Mouse (Mus musculus) cerebellum, postnatal 25 days (tissue): ENCODE measurements around the gene Cenps.
"Not testable (repeated sequence)": the region's sequence is repeated elsewhere in the genome, so short reads cannot be mapped to it uniquely, and the experiment has no call there.

Experiments
- DNase-seq, 2 experiments: peaks; one replicate each; pipeline ENCODE4 v3.0.0; 2021; ENCODE audit warnings: mixed read lengths in 2 of 2

Cenps gene

DNA sequence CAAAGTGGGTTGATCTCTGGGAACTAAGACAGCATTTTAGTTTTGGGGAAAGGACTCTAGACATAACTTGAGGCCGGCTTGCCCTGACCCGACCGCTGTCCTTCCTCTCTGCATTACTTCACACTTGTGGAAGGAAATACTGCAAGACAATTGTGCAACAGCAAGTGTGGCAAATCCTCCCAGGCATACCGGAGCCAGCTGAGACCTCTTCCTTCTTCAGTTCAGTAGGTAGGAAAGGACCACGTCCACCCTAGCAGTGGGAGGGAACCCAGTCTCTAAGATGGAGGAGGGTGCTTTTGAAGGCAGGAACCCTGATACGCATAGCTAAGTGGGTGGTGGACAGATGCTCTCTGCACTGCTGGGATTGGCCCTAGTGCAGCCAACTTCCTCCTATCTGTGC lies 18.3 kb upstream of the Cenps start:
- no peak for DNase-seq

DNA sequence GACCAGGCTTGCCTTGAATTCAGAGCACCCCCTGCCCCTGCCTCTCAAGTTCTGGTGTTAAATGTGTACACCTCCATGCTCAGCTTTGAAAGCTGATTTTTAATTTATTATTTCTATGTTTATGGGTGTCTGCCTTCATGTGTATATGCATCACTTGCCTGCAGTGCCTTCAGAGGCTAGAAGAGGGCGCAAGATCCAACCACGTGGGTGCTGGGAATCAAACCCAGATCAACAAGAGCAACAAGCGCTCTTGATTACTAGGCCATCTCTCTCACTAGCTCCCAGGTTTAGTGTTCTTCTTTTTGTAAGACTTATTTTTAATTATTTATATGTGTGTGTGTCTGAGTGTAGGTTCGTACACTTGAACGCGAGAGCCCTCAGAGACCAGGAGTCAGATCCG lies 17.4 kb upstream of the Cenps start:
- no peak for DNase-seq

DNA sequence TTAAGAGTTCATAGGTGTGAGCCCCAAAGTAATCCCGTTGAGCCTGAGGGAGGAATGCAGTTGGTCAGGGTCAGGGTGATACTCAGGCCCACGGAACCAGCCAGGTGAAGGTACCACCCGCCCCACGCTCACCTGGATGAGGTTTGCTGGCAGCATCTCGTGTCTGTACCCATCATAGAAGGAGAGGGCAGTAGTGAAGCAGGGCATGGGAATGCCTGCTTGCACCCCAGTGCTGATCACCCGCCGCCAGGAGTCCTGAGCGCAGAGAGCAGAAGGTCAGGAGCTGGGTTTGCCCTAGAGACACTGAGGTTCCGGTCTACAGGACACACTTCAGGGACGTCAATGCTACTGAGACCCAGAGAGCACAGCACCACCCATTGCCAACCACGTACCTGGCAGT lies 13.3 kb upstream of the Cenps start:
- DNase-seq, result no peak

DNA sequence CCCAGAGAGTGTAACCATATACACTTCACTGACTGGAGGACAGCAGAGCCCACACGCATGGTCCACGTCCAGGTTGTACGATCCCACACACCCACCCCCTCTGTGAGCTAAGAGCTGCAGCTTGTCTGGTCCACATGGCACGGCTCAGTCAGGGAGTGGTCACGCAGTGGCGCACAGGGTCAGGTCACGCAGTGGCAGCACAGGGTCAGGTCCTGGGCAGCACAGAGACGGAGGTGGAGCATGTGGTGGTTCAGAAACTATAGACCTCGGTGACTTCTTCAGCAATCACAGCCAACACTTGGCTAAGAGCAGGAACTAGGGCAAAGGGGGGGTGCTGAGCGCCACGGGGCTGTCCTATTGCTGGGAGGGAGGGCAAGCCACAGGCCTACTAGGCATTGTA lies 12.8 kb upstream of the Cenps start:
- no peak for DNase-seq

DNA sequence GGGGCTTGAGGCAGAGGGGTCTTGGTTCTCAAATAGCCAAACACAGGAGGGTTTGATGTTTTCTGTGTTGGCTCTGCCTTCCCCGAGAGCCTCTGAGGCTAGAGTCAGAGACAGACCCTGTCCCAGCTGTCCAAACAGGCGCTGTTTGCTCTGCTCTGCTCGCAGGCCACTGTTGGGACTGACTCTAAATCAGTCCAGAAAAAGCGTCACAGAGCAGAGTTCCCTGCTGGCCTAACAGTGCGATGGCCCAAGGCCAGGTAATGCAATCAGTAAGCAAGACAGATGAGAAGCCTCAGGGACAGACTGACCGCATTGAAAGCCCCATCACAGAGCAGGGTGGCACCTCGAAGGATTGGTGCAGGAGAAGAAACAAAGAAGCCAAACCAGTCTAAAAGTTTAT lies 12.2 kb upstream of the Cenps start:
- DNase-seq, result no peak

DNA sequence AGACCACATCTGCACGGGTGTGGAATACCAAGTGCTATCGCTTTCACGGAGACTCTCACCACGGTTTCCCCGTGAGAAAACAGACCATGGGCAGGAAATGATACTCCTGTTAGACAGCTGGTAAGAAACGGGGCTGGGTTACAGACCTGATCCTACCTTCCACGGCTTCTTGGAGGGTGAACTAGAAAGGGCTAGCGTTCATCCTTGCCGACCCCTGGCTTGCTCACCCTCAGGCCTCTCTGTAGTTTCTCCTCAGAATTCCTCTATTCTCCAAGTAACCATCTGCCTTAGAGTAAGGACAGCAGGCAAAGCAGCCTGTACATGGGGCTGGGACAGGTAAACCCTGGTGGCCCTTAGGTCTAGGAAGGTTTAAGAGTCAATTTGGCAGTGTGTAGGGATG lies 11.8 kb upstream of the Cenps start:
- no peak for DNase-seq

DNA sequence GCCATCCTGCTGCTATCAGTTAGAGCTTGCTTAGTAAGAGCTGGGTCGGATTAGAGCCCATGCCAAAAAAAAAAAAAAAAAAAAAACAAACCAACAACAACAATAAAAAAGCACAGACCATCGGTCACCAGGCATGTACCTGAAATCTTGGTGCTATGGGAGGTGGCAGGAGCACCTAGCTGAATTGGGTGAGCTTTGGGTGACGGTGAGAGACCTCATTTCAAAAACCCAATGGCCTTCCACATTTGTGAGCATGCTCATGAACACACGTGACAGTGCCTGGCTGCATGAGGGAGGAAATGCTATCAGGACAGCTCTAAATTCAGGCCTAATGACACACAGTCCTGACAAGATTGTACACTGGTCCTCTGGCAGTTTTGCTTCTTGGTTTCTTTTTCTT lies 10.7 kb upstream of the Cenps start:
- no peak for DNase-seq

DNA sequence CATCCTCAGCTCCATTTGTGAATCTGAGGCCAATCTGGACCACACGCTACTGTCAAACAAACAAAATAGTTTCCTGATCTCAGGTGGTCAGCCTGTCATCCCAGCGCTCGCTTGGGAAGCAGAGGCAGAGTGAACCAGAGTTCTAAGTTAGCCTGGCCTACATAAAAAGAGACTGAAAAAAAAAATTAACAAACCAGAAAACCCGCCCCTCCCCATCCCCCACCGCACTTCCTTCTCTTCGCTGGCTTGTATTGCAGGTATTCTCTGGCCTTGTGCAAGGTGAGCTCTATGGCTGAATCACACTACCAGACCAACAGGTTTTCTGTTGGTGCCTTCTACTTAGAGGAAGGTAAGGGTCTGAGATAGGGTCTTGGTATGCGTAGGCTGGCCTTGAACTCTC lies 10.1 kb upstream of the Cenps start:
- DNase-seq, result no peak

DNA sequence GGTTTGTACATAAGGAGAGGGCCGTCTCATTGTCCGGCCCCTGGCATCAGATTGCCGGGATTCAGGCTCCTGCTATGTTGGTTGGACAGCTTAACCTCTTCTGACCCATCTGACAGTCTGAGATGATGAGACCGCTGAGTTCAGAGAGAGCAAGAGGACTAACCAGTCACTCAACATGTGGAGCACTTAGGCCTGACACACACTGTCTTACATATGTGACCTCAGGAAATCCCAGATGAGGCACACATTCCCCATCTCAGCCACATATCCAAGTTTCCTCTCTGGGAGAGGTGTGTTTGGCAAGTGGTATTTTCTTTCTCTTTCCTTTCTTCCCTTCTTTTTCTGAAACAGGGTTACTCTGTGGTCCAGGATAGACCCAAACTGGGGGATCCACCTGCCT lies 7.7 kb upstream of the Cenps start:
- DNase-seq, result no peak

DNA sequence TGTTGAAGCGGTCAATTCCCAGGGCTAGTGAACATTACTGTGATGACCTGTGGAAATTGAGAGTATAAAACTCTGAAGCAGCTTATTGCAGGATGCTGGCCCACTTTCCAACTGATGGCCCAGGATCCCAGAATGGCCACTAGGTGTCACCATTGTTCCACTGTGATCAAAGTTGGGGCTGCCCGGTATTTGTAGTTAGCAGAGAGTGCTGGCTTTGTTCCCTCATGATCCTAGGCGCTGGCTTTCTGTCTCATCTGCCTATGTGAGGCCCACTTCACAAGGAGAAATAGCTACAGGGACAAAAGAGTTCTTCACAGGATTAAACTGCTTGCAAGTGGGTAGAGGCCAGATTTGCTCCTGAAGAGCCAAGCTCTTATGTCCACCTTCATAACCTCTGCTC lies 7.0 kb upstream of the Cenps start:
- DNase-seq, result peak; percentile 81 to 87

DNA sequence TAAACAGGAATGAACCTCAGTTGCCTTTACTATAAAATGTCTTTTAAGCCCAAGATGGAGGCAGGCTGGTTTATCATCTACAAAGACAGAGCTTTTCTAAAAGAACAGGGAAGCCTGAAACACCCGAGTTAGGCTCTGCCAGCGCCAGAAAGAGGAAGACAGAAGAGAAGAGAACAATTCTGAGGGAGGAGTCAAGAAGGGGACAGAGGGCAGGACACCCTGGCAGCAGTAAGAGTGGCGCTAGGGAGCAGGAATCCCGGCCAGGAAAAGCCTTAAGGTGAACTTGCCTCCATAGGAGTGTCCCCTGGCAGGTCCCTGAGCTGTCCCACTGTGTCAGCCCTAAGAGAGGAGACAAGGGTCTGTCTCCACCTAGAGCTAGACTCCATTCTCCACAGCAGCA lies 6.2 kb upstream of the Cenps start:
- DNase-seq, result no peak

DNA sequence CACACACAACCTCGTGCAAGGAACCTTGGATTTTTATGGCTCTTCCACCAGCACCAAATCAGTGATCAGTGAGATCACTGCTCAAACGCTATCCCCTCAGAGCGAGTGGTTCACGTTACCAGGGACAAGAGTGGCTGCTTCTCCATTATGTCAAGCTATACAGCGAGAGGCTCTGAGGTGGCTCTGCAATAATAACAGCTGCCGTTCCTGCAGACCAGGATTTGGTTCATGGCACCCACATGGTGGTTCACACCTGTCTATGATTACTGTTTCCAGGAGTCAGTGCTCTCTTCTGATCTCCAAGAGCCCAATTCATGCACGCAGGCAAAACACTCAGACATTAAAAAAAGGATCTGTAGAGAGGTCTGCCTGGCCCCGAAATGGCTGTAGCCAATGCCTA lies 1.1 kb upstream of the Cenps start:
- DNase-seq, result no peak

DNA sequence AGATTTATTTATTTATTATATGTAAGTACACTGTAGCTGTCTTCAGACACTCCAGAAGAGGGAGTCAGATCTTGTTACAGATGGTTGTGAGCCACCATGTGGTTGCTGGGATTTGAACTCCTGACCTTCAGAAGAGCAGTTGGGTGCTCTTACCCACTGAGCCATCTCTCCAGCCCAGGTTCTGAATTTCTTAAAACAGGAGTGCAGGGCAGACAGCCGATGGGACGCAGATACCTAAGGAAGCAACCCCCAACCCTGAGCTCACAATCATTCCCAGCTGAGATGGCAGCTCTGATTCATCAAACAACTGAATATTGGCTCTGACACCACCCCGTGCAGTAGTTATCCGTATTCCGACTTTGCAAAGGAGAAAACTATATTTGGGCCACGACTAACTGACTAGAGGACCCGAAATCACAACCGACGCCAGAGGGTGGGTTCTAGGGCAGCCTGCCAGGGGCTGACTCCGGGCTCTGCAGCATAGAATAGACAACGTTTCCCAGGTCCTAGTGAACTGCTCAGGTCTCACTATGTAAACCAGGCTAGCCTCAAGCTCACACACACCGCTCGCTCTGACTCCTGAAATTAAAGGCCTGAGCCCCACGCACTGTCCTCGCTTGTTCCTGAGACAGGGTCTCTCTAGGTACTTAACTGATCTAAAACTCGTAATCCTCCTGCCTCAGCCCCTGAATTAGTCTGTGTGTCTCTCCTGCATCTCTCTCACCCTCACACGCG lies 1.1 kb downstream of the Cenps start:
- DNase-seq, result peak in 1 of 2 experiments; percentile 39

DNA sequence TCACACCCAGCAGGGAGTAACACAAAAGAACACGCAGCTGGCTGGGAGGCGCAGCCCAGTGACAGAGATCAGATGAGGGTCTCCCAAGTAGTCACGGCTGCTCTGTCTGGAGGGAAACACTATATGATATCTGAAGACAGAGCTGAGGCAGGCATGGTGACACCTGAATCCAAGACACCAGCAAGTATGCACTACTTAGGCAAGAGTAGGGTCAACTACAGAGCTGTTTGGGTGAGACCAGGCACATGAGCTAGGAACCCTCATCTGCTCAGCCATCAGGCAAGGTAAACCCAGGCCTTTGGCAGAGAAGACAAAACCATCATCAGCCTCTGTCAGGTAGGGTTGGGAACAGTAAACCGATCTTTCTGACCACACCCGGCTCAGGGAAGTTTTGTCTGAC lies 4.0 kb downstream of the Cenps start:
- no peak for DNase-seq

DNA sequence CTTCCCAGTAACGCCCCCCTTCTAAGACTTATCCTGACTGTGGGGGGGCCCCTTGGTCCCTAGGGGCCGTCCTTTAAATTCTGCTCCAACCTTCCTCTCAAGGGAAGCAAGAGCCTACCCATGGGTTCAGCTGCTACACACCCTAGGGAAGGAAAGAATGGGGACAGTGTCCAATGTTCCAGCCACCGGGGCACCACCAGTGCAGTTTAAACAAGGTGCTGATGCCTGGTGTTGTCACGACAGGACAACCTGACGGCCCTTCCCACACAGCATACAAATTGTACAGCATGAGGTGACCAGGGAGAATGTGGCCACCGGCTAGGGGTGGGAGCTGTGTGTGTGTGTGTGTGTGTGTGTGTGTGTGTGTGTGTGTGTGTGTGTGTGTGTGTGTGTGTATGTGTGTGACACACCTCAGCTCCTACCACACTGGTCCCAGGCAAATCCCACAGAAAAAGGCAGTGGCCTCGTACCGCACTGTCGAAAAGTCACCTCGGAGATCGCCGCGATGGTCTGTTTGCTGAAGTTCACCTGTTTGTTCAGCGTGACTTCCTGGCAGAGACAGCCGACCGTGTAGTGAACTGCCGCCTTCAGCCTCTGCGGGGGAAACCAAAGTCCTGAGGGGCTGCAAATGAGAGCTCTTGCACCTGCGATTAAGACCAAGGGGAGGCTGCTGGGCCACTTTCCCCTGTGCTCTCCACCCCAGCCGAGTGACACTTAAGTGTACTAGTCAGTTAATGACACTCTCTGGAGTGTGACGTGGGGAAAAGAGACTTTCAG lies 5.5 kb downstream of the Cenps start:
- no peak for DNase-seq

DNA sequence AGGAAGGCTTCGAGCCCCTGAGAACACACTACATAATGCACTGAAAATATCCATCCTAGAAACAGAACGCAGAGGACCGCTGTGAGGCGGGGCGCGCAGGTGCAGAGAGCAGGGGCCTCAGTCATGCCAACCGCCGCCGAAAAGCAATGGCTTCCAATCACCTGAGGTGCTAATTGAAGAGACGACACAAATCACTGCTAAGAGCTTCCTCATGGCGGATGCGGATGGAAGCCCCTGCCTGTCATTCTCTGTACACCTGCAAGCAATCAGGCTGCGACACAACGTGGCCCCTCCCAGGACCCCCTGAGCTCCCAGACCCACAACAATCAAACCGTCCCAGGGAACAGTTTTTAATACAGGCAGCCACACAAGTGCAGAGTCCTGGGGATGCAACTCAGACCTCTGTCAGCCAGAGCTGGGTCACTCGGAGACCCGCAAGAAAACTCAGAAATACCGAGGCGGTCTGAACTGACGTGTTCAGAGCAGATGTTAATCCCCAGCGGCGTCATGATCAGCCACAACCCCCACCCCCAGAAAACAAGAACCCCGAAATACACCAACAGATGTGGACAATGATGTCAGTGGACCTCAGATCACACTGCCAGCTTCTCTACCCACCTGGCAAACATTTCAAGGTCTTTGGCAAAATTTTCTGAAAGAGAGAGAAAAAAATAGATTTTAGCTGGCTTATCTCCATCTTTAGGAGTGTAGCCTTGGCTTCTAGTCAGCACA lies 6.2 kb downstream of the Cenps start:
- DNase-seq, result no peak

DNA sequence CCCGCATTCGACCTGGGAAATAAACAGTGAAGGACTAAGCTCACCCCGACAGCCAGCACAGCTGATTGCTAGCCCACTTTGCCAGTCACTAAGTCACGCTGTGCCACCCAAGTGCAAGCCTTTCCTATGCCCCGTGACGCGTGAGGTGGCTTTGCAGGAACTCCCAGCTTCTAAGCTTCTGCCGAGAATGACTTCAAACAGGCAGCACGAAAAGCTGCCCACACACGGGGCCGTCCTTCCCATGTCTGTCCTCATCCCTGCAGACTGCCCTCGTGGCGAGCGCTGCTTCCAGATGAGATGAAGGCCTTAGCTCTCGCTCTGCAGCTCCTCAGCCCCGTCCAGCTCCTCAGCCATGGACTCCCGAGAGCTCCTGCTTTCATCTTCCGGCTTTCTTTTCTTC lies 9.0 kb downstream of the Cenps start:
- DNase-seq, result no peak

DNA sequence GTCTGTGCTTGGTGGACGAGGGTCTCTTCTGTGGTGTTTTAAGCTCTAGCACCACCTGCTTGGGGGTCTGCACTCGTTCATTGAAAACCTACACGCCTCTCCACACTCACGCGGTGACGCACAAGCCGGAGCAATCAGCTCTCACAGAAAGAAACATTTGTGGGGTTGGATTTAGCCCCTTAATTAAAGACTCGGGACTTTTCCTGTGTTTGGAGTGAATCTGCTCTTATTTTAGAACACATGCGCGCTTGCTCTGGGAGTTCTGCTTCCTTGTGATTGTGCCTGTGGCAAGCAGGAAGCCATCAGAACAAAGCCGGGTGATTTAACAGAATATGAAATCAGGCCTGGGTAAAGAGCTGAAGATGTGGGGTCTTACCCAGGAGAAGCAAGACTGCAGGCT lies 10.8 kb downstream of the Cenps start, which contains the start of gene Cort:
Cort (minus strand) TSS at position 101 of the 400 bp plus-strand sequence.
- DNase-seq, result no peak

DNA sequence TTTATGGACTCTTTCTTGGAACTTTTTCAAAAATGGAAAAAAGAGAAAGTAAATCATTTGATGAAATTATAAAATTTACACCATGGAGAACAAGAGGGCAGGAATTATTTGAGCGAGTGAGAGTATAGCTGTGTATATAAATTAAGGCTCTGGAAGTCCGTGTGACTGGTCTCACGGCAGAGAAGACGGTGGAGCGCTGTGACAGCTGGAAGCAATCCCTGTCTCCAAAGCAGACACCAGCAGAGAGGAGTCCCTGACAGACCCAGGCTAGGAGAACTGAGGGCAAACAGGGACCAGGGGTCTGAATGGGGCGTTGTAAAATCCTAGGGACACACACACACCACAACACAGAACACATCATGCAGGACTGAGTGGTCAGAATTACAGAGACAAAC lies 11.3 kb downstream of the Cenps start:
- no peak for DNase-seq

DNA sequence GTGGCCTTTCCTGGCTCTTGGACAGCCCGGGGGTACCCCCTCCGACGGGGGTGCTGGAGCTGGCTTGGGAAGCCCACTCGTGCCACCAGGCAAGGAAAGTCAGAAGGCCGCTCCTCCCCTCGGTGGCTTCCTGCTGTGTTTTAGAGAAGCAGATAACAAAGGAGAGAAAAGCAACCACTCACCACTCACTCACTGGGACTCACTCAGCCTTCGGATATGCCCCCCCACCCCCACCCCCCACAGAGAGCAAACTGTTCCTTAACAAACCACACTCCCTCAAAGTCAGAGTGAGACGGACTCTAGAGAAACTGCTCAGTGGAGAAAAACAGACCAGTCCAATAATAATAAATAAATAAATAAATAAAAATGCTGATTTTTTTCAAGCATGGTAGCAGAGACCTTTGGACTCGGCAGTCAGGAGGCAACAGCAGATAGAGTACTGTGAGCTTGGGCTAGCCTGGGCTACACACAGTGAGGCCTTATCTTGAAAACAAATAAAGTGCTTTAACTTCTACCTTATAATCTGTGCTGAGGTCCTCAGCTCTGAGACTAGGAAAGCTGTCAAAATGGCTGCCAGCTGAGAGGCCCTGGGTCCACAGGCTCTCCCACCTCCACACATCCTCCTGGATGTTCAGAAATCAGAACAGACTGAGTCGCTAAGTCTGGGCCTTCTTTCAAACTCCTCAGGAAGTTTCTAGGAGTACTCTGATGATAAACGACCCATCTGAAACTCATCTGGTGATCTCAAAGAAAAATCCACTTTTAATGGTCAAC lies 11.9 kb downstream of the Cenps start:
- no peak for DNase-seq

DNA sequence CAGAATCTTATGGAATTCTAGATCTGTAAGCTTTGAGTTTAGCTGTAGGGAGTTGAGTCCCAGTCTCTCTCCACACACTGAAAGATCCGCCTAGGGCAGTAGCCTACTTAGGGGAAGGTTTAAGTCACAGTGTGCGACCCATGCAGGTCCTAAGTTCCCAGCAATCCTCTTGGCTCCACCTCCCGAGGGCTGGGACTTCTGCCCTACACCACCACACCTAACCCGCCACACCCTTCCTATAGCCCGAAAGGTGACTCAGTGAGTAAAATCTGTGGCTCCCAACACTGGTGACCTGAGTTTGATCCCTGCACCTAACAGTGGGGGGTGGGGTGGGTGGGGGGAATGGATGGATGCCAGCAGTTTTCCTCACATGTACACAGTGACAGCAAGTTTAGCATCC lies 14.0 kb downstream of the Cenps start:
- DNase-seq, result no peak

DNA sequence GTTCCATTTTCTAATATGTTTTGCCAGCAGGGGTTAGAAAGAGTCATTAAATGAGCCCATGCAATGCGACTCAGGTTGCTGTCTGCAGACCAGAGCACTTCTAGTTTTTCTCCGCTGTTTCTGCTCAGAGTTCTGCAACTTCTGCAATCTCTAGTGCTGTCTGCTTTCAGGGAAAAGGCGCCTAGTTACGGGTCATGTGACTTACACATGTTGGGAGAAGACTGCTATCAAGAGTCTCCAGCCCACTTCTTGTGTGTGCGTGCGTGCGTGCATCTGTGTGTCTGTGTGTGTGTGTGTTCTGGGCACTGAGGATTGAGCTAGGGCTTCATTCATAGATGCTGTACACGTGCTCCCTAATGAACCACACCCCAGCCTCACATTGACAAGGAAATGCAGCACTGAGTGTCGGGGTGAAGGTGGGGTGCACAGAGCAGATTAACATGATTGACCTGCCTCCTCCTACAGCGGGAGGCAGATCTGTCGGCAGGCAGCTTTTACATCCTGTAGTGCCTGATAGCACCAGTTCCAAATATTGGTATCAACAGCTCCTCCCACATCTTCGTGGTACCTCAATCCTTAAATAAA lies 17.4 kb downstream of the Cenps start:
- DNase-seq, result not testable (repeated sequence)
